Mouse (Mus musculus) adrenal gland, postnatal 4 days (tissue): ENCODE results near the gene Rfx1. TPM values are rescaled to one million over a fixed set of nuclear protein-coding genes. Genes with fewer than 3 reads are reported as not detected.

Experiments used
- DNase-seq, 2 experiments: peaks; one replicate each; pipeline ENCODE4 v3.0.0; 2021 to 2022; ENCODE audit warnings: low spot score in 2 of 2, mixed read lengths in 2 of 2
- microRNA-seq: library from miRNA; unstranded; fragments of <30 nt; microRNA quantifications from one replicate; pipeline ENCODE4 v1.2.0, GENCODE M21; 2021
- total RNA-seq, 2 experiments: library from RNA; stranded (reverse); gene quantifications; 2 replicates each; pipeline ENCODE4 v1.2.3; 2021

Rfx1 gene
- total RNA-seq, 2 experiments from 2014 or later: 17.0 to 18.6 TPM

GRCm38 (mm10) chr8:84137848-84138247 lies 71.2 kb downstream of the Rfx1 start:
- DNase-seq: no peak

DNA sequence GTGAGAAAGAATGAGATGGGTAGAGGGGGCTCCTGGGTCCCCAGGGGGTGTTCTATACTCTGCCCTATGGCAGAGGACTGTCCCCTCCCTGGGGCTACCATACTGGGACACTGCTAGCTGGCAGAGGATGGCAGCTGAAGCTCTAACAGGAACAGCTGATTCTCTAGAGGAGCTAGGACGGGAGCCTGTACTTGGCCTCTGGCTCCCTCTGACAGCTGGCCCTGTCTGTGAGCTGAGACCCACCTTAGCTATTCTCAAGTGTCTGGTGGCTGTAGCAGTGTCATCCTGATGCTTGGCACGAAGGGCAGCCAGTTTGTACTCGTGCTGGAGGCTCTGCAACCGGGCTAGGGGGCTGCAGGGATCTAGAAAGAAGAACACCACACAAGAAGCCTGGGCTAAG lies 74.2 kb downstream of the Rfx1 start:
- DNase-seq: no peak

- no peak for DNase-seq
Measured at GRCm38 (mm10) chr8:84144636-84145245, 78.1 kb downstream of the Rfx1 start.

Small RNA genes within 50 kb of the gene (microRNA-seq; reads per million reads assigned to microRNA genes)
- not detected for gene Mir709

Other genes starting within 250 kb of the Rfx1 start
- 100 to 1,000 TPM; 103 to 109 TPM for gene Adgrl1, start 166.7 kb upstream of the Rfx1 start, total RNA-seq
- gene Gm10644, start 111.6 kb upstream of the Rfx1 start, total RNA-seq: under 1 TPM; 0.62 to 0.70 TPM
- gene Asf1b, start 111.3 kb upstream of the Rfx1 start, total RNA-seq: 10 to 100 TPM; 16.9 to 20.1 TPM
- 100 to 1,000 TPM; 225 to 237 TPM for gene Prkaca, start 93.8 kb upstream of the Rfx1 start, total RNA-seq
- 10 to 100 TPM; 57.6 to 63.1 TPM for gene Samd1, start 69.2 kb upstream of the Rfx1 start, total RNA-seq
- gene 1700067K01Rik, start 65.3 kb upstream of the Rfx1 start, total RNA-seq: under 1 TPM; 0.62 to 0.76 TPM
- gene 2210011C24Rik, start 54.7 kb upstream of the Rfx1 start, total RNA-seq: 1 to 10 TPM in 1 of 2 experiments, under 1 TPM in 1; 0.31 to 1.5 TPM
- gene Palm3, start 45.4 kb upstream of the Rfx1 start, total RNA-seq: 1 to 10 TPM; 1.1 to 6.0 TPM
- gene Il27ra, start 24.2 kb upstream of the Rfx1 start, total RNA-seq: 1 to 10 TPM; 2.6 to 3.8 TPM
- not detected for gene Rln3, start 21.8 kb upstream of the Rfx1 start, total RNA-seq
- 1 to 10 TPM; 4.0 to 4.2 TPM for gene Gm10643, start 1.7 kb upstream of the Rfx1 start, total RNA-seq
- 10 to 100 TPM; 29.3 to 32.0 TPM for gene Dcaf15, start 37.9 kb downstream of the Rfx1 start, total RNA-seq
- gene Podnl1, start 59.2 kb downstream of the Rfx1 start, total RNA-seq: under 1 TPM; 0.98 to 0.99 TPM
- 10 to 100 TPM; 30.6 to 31.7 TPM for gene Cc2d1a, start 81.1 kb downstream of the Rfx1 start, total RNA-seq
- 1 to 10 TPM; 1.2 TPM for gene 4930432K21Rik, start 81.2 kb downstream of the Rfx1 start, total RNA-seq
- 1 to 10 TPM; 3.1 to 4.3 TPM for gene Nanos3, start 118.4 kb downstream of the Rfx1 start, total RNA-seq
- gene Zswim4, start 170.2 kb downstream of the Rfx1 start, total RNA-seq: 10 to 100 TPM; 35.8 to 37.6 TPM
- 100 to 1,000 TPM; 184 to 189 TPM for gene D8Ertd738e, start 182.9 kb downstream of the Rfx1 start, total RNA-seq
- 10 to 100 TPM; 41.0 to 45.0 TPM for gene Mri1, start 190.5 kb downstream of the Rfx1 start, total RNA-seq
- 10 to 100 TPM; 20.8 to 22.4 TPM for gene Ccdc130, start 203.5 kb downstream of the Rfx1 start, total RNA-seq